Mouse (Mus musculus): ENCODE data around the gene Kcnmb1. TPM values are rescaled to one million over a fixed set of nuclear protein-coding genes. Genes with fewer than 3 reads are reported as not detected.

Gene Kcnmb1
- polyA plus RNA-seq, 1 experiment: not detected

DNA sequence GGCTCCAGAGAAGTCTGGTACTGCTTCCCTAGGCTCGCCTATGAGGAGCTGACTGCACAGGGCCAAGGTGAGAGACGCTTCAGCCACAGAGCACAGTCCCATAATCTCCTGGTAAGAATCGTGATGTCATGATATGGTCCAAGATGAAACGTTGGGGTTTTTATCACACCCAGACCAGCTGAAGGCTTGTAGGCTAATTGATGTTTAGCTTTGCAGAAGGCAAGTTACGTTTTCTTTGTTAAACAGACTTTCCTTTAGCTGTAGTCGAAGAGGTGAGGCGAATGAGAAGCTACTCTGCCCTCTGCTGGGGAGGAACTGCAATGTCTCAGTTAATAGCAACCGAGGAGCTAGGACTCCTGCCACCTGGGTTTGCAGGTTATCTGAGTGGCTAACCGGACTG, 45.9 kb downstream of the Kcnmb1 start:
- no peak for TF ChIP-seq FLI1 (IDR thresholded peaks at IDR 0.05; ENCODE audit: low read length)
- no peak for TF ChIP-seq GATA1 (IDR thresholded peaks at IDR 0.05; ENCODE audit: borderline replicate concordance, low read length)
- H3K4me1 ChIP-seq: peaks cover 90% of the 10 kb centered on the region
- H3K36me3 ChIP-seq (replicated peaks; ENCODE audit: low read length): no peaks in the 10 kb centered on the region
- H3K27me3 ChIP-seq (replicated peaks): no peaks in the 10 kb centered on the region
- H3K9me3 ChIP-seq: no peaks in the 10 kb centered on the region
- H3K4me3 ChIP-seq (replicated peaks): peak overlapping the region; percentile 91

DNA sequence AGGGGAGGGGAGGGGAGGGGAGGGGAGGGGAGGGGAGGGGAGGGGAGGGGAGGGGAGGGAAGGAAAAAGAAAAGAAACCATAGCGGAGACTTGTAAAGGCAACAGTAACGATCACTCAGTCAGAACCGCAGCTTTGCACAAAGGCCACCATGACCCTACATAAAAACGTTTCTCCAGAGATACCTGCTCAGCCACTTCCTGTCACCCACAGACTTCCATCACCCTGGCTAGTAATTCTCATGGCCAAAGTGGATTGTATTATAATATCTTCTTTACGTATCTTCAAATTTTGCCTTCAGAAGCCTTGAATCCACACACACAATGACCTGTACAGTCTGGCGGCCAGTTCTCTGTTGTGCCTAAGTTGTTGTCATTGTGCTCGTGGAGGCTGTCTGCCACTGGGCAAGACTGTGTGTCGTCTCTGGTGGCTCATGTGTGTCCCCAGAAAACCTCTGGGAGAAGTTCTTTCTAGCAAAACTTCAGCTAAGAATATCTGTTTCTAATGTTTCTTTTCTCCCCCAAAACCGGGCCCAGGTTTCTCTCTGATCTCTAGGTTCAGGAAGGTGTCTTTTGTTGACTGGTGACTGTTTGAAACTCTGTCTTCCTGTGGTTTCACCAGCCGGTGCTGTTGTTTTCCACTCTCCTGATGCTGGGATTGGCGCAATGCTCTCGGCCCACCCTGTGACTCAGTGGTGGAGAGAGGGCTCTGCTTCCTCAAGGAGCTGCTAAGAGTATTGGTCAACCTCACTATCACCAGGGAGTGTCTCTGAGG, 46.7 kb downstream of the Kcnmb1 start:
- H3K4me3 ChIP-seq (replicated peaks): peak overlapping the region; percentile 87
- H3K36me3 ChIP-seq (replicated peaks; ENCODE audit: low read length): no peaks in the 10 kb centered on the region
- no peaks in the 10 kb centered on the region for H3K9me3 ChIP-seq
- H3K27me3 ChIP-seq (replicated peaks): no peaks in the 10 kb centered on the region
- TF ChIP-seq GATA1 (IDR thresholded peaks at IDR 0.05; ENCODE audit: borderline replicate concordance, low read length) (no peak), FLI1 (IDR thresholded peaks at IDR 0.05; ENCODE audit: low read length) (no peak)
- H3K4me1 ChIP-seq: peaks cover 82% of the 10 kb centered on the region

DNA sequence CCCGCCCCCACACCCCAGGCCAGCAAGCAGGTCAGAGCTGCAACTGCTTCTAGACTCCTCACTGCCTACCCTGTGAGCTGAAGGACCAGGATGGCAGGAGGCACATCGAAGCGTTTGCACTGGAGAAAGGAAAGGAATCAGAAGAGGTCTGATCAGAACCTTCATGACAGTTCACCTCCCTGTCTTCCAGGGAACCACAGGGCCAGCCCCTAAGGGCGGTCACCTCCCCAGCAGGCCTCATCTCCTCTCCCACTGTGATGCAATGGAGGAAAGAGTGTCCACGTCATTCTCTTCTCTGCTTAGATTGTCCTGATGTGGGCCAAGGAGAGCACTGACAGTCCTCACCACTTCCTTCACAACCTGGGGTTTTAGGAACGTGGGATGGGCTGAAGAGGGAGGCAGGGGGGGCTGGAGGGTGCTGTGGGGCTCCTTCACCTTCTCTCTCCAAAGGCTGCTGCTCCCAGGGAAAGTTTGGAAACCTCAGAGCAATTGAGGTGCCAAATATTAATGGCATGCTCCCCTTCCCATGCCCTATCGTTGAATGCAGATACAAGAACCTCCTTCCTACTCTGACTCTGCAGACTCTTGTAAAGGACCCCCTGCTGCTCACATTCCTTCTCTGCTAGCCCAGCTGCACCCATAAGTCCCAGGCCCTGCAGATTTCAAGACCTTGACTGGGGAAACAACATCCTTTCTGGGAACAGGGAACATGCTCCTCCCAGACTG, 47.5 kb downstream of the Kcnmb1 start:
- peak overlapping the region; percentile 87 for H3K4me3 ChIP-seq (replicated peaks)
- peaks cover 76% of the 10 kb centered on the region for H3K4me1 ChIP-seq
- no peak for TF ChIP-seq GATA1 (IDR thresholded peaks at IDR 0.05; ENCODE audit: borderline replicate concordance, low read length)
- no peak for TF ChIP-seq FLI1 (IDR thresholded peaks at IDR 0.05; ENCODE audit: low read length)
- H3K27me3 ChIP-seq (replicated peaks): no peaks in the 10 kb centered on the region
- H3K36me3 ChIP-seq (replicated peaks; ENCODE audit: low read length): no peaks in the 10 kb centered on the region
- H3K9me3 ChIP-seq: no peaks in the 10 kb centered on the region

DNA sequence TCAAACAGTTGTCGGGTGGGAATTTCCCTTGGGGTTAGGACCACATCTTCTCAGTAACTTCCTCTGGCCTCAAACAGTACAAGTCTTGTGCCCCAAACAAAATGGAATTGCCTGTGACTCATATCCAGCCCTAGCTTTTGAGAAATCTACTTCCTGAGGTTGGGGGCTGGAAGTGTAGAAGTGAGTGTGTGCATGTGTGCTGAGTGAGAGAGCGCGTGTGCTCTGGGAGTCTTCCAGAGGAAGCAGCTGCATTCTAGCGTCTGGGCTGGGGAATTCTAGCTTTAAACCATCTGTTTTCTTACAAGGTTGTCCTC, 48.0 kb downstream of the Kcnmb1 start:
- Histone ChIP-seq H3K4me1 (peaks cover 73% of the 10 kb centered on the region), H3K9me3 (no peaks in the 10 kb centered on the region), H3K4me3 (replicated peaks) (peak overlapping the region; percentile 87), H3K27me3 (replicated peaks) (no peaks in the 10 kb centered on the region), H3K36me3 (replicated peaks; ENCODE audit: low read length) (no peaks in the 10 kb centered on the region)
- TF ChIP-seq FLI1 (IDR thresholded peaks at IDR 0.05; ENCODE audit: low read length): no peak
- no peak for TF ChIP-seq GATA1 (IDR thresholded peaks at IDR 0.05; ENCODE audit: borderline replicate concordance, low read length)

DNA sequence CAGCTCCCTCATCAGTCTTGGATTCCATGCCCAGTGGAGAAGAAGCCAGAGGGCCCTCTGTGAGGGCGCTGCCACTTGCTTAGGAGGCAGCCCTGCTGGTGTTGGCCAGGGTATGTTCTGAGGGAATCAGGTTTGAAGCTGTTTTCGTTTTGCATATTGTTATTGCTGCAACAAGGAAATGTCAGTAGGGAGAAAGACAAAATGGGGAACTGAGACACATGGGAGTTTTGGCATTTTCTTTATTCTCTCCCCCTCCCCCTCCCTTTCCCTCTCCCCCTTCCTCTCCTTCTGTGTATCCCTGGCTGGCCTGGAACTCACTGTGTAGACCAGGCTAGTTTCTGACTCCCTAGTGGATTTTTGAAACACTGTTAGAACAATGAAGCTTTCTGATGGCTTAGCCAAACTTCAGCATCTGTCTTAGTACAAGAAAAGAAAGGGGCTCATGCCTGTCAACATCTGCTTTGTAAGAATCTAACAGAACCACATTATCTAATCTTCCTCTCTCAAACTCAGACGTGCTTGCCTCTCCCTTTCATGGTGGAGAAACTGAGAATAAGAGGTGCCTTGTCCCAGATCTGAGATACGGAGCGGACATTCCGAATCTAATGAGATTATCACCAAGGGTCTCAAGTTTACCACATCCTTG, 49.3 kb downstream of the Kcnmb1 start:
- Histone ChIP-seq H3K4me3 (replicated peaks) (no peak overlapping the region), H3K4me1 (peaks cover 60% of the 10 kb centered on the region), H3K36me3 (replicated peaks; ENCODE audit: low read length) (no peaks in the 10 kb centered on the region), H3K9me3 (no peaks in the 10 kb centered on the region), H3K27me3 (replicated peaks) (no peaks in the 10 kb centered on the region)
- TF ChIP-seq FLI1 (IDR thresholded peaks at IDR 0.05; ENCODE audit: low read length) (no peak), GATA1 (IDR thresholded peaks at IDR 0.05; ENCODE audit: borderline replicate concordance, low read length) (no peak)

Other genes starting within 250 kb of the Kcnmb1 start
- not detected in 2 replicates for gene Kcnip1, start 30.1 kb downstream of the Kcnmb1 start, polyA plus RNA-seq (2012; ENCODE audit: insufficient read depth, low replicate concordance)
- 68.0 and 131 TPM in 2 replicates for gene Lcp2, start 83.9 kb downstream of the Kcnmb1 start, polyA plus RNA-seq (2012; ENCODE audit: insufficient read depth, low replicate concordance)
- gene 4930469K13Rik, start 135.5 kb downstream of the Kcnmb1 start, polyA plus RNA-seq (2012; ENCODE audit: insufficient read depth, low replicate concordance): not detected in 2 replicates
- gene Foxi1, start 245.1 kb downstream of the Kcnmb1 start, polyA plus RNA-seq (2012; ENCODE audit: insufficient read depth, low replicate concordance): not detected in 2 replicates

All from megakaryocyte, embryonic 14.5 days (primary cell).